In genomic region chr3:24782784-24783461, GRCm38 (mm10) we compare ENCODE assay signal across 10 mouse cellular contexts.
DNase-seq lines count a peak whose midpoint lies in the region; ATAC-seq lines count a peak whose summit lies in the region.
"Had no signal": no experiment of that assay in that cellular context is flagged by ENCODE, and none has a peak within 500 bp of the region (broad histone marks: within the 10 kb centered on the region; RNA-seq: fewer than 3 reads in every experiment).

No protein-coding gene starts in this region.

- no peaks in the 10 kb centered on the region for H3K27me3 ChIP-seq in heart, embryonic 10.5 days (ENCODE audit: insufficient read depth, poor library complexity, severe bottlenecking)
- no peaks in the 10 kb centered on the region for H3K27me3 ChIP-seq in embryonic facial prominence, embryonic 14.5 days (replicated peaks; ENCODE audit: control insufficient read depth, insufficient read depth, low read length)
- H3K27me3 ChIP-seq: megakaryocyte, embryonic 14.5 days had no signal

- DNase-seq in heart, embryonic 10.5 days (ENCODE audit: low spot score): no peak
- no peak for DNase-seq in heart, postnatal 4 days
- no peak for DNase-seq in embryonic facial prominence, embryonic 14.5 days (ENCODE audit: low spot score)
- peak; percentile 33 for DNase-seq in large intestine, adult 2 months (ENCODE audit: low read depth, low spot score)
- DNase-seq in lung, postnatal 25 days (ENCODE audit: low spot score): peak; percentile 30
- no peak for DNase-seq in layer of hippocampus, postnatal 25 days (ENCODE audit: extremely low spot score in 1 of 2, low spot score in 1 of 2)
- DNase-seq in frontal cortex, postnatal 14 days (ENCODE audit: low spot score in 2 of 2): no peak
- no peak for DNase-seq in thymus, postnatal 0 days (ENCODE audit: low spot score)
- DNase-seq: thymus, adult 18-20 months had no signal

- peak overlapping the region; percentile 37 for H3K4me2 ChIP-seq in embryonic facial prominence, embryonic 14.5 days (ENCODE audit: low read depth, low read length)

- H3K9ac ChIP-seq in embryonic facial prominence, embryonic 14.5 days (ENCODE audit: low read depth, low read length): no peak overlapping the region

- H3K36me3 ChIP-seq in heart, embryonic 10.5 days: no peaks in the 10 kb centered on the region
- H3K36me3 ChIP-seq in embryonic facial prominence, embryonic 14.5 days (ENCODE audit: control insufficient read depth, insufficient read depth, low read length): no peaks in the 10 kb centered on the region

- peak; percentile 13; the same call in 1 of the 2 replicates for ATAC-seq in embryonic facial prominence, embryonic 14.5 days (ENCODE audit: low read depth)

- WGBS in heart, embryonic 10.5 days: 26% methylated on average over 10 of the region's 10 CpGs
- 48% methylated on average over 10 of the region's 10 CpGs for WGBS in embryonic facial prominence, embryonic 14.5 days
- WGBS in large intestine, adult 2 months: 21% methylated on average over 10 of the region's 10 CpGs

- no peak overlapping the region for H3K27ac ChIP-seq in heart, embryonic 10.5 days
- H3K27ac ChIP-seq in embryonic facial prominence, embryonic 14.5 days (replicated peaks; ENCODE audit: low read depth, low read length): no peak overlapping the region

- peaks cover 5% of the 10 kb centered on the region; the same call in 1 of the 2 replicates for H3K4me1 ChIP-seq in heart, embryonic 10.5 days
- peaks cover 3% of the 10 kb centered on the region; the same call in 1 of the 2 replicates for H3K4me1 ChIP-seq in embryonic facial prominence, embryonic 14.5 days (ENCODE audit: control insufficient read depth, insufficient read depth, low read length)
- H3K4me1 ChIP-seq: megakaryocyte, embryonic 14.5 days had no signal

- H3K4me3 ChIP-seq in heart, embryonic 10.5 days: peak overlapping the region; percentile 31; the same call in 1 of the 2 replicates
- peak overlapping the region; percentile 13; the same call in 1 of the 2 replicates for H3K4me3 ChIP-seq in embryonic facial prominence, embryonic 14.5 days (ENCODE audit: low read depth, low read length)
- H3K4me3 ChIP-seq: megakaryocyte, embryonic 14.5 days had no signal

- no peaks in the 10 kb centered on the region for H3K9me3 ChIP-seq in heart, embryonic 10.5 days
- no peaks in the 10 kb centered on the region for H3K9me3 ChIP-seq in embryonic facial prominence, embryonic 14.5 days (ENCODE audit: control insufficient read depth, low read length)

Comparison
In these comparisons a context has a peak if more than half of its experiments do, and no peak if none do; other contexts are left out.
1. DNase-seq: peak in large intestine, adult 2 months (single experiment) and lung, postnatal 25 days (single experiment); none in heart, embryonic 10.5 days (single experiment), heart, postnatal 4 days (single experiment), embryonic facial prominence, embryonic 14.5 days (single experiment), layer of hippocampus, postnatal 25 days (0 of 2), frontal cortex, postnatal 14 days (0 of 2) and thymus, postnatal 0 days (single experiment).